Mouse (Mus musculus) megakaryocyte, embryonic 14.5 days (primary cell): ENCODE data around the gene Adipoq.

ENCODE experiments used
- FLI1 ChIP-seq: IDR thresholded peaks from 2 replicates; pipeline ENCODE4 v1.6.1; 2012; ENCODE audit warnings: low read length, inconsistent platforms, mixed read lengths
- GATA1 ChIP-seq: IDR thresholded peaks from 3 replicates; pipeline ENCODE4 v1.6.1; 2012; ENCODE audit warnings: mixed read lengths, low read length, inconsistent platforms, borderline replicate concordance

GRCm38 (mm10) chr16:23174855-23175254 lies 28.5 kb downstream of the Adipoq start:
- TF ChIP-seq GATA1 (no peak), FLI1 (no peak)
